Mouse (Mus musculus) forebrain, embryonic 14.5 days (tissue): ENCODE data around the gene Ddah2. TPM values are rescaled to one million over a fixed set of nuclear protein-coding genes. Genes with fewer than 3 reads are reported as not detected.

Experiments
- ATAC-seq: fragments of 200-750 bp; cut with Nextera tagmentation; 2 replicates; pipeline ENCODE4 v1.8.0; 2017; ENCODE audit warnings: mild to moderate bottlenecking, moderate library complexity
- DNase-seq: peaks from one replicate; pipeline ENCODE4 v3.0.0-alpha.2; 2015; ENCODE audit warnings: low spot score
- H3K27ac ChIP-seq: fragments of 300-500 bp; sonication (generic); 2 replicates; pipeline ENCODE4 v1.5.1; 2014; ENCODE audit warnings: low read depth, mild to moderate bottlenecking, control low read depth, low read length, moderate library complexity
- H3K27me3 ChIP-seq: fragments of 300-500 bp; sonication (generic); replicated peaks from 2 replicates; pipeline ENCODE4 v1.6.1; 2014; ENCODE audit warnings: low read length, control low read depth, mixed read lengths; ENCODE audit not compliant: control insufficient read depth, insufficient read depth
- H3K36me3 ChIP-seq: fragments of 300-500 bp; sonication (generic); 2 replicates; pipeline ENCODE4 v1.6.1; 2014; ENCODE audit warnings: low read length, control low read depth; ENCODE audit not compliant: control insufficient read depth, insufficient read depth
- H3K4me1 ChIP-seq: fragments of 300-500 bp; sonication (generic); 2 replicates; pipeline ENCODE4 v1.6.1; 2014; ENCODE audit warnings: antibody characterized with exemption, low read length, control low read depth; ENCODE audit not compliant: control insufficient read depth, insufficient read depth
- H3K4me2 ChIP-seq: fragments of 300-500 bp; sonication (generic); 2 replicates; pipeline ENCODE4 v1.6.1; 2014; ENCODE audit warnings: mild to moderate bottlenecking, control low read depth, low read length
- H3K4me3 ChIP-seq: fragments of 300-500 bp; sonication (generic); 2 replicates; pipeline ENCODE4 v1.5.1; 2014; ENCODE audit warnings: low read depth, low read length, control low read depth
- H3K9ac ChIP-seq: fragments of 300-500 bp; sonication (generic); 2 replicates; pipeline ENCODE4 v1.6.1; 2014; ENCODE audit warnings: mild to moderate bottlenecking, low read length, control low read depth, moderate library complexity
- H3K9me3 ChIP-seq: fragments of 300-500 bp; sonication (generic); replicated peaks from 2 replicates; pipeline ENCODE4 v1.6.1; 2016; ENCODE audit warnings: low read length, control low read depth, mixed read lengths; ENCODE audit not compliant: control insufficient read depth
- WGBS: fragments of 180-500 bp; shearing (Covaris S2); extraction: QIAGEN DNeasy Blood & Tissue Kit; methylation state at CpG from one replicate; pipeline ENCODE4 v1.1.7; 2014; 5-methylcytosine and 5-hydroxymethylcytosine counted together
- polyA plus RNA-seq: library from polyadenylated mRNA; unstranded; fragments of >200 nt; fragmentation: Nextera tagmentation; extraction: Ambion mirVana; gene quantifications from 2 replicates; pipeline ENCODE4 v1.2.1, GENCODE M21; 2014

Ddah2 gene
- polyA plus RNA-seq, 1 experiment from 2014 or later, result 661 TPM

DNA sequence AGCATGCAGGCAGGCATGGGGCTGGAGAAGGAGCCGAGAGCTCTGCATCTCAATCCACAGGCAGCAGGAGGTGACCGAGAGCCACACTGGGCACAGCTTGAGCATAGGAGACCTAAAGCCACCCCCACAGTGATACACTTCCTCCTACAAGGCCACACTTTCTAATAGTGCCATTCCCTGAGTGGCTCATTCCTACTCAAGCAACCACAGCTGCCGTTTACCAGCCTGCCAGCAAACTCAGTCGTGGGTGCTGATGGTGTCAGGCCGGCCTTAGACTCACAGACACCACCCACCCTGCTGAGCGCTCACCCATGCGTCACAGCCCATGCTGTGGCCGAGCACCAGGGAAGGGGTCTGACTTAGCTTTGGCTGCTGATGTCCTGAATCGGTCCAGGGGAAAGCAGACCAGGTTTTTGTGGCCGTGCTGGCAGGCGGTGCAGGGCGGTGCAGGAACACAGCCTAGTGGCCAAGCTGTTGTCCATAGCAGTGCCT, 38.4 kb downstream of the Ddah2 start:
- no peak overlapping the region for H3K27ac ChIP-seq
- no peak overlapping the region for H3K4me3 ChIP-seq
- DNase-seq (no peak), ATAC-seq (no peak)
- peaks cover 88% of the 10 kb centered on the region for H3K36me3 ChIP-seq
- no peak overlapping the region for H3K9ac ChIP-seq
- H3K4me2 ChIP-seq, result no peak overlapping the region
- 78% methylated on average over 12 of the region's 12 CpGs for WGBS
- no peaks in the 10 kb centered on the region for H3K4me1 ChIP-seq
- H3K9me3 ChIP-seq, result no peaks in the 10 kb centered on the region
- H3K27me3 ChIP-seq, result no peaks in the 10 kb centered on the region

DNA sequence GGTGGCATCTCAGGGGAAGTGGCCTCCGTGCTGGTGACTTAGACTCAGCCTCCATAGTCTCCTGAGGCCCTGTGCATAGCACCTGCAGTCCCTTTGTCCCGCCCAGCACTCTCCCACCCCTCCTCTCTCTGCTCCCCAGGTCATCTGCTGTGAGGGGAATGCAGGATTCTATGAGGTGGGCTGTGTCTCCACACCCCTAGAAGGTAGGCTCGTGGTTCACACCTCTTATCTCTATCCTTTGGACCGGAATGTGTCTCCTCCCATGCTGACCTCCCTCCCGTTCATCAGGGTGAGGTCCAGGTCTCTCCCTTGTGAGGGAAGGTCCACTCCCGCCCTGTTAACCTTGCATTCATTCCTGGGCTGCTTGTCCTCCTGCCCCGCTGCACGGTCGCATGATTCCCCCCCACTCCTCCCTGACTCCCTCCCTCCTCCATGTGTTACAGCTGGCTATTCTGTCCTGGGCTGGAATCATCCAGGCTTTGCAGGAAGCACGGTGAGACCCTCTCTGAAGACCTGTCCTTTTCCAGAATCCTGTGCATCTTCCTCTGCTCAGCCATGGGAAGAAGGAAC, 41.4 kb downstream of the Ddah2 start:
- no peaks in the 10 kb centered on the region for H3K27me3 ChIP-seq
- H3K4me1 ChIP-seq, result no peaks in the 10 kb centered on the region
- H3K27ac ChIP-seq, result no peak overlapping the region
- WGBS, result 75% methylated on average over 10 of the region's 10 CpGs
- peaks cover 83% of the 10 kb centered on the region for H3K36me3 ChIP-seq
- H3K4me2 ChIP-seq, result no peak overlapping the region
- H3K9ac ChIP-seq, result no peak overlapping the region
- H3K4me3 ChIP-seq, result no peak overlapping the region
- DNase-seq (no peak), ATAC-seq (no peak)
- H3K9me3 ChIP-seq, result no peaks in the 10 kb centered on the region

DNA sequence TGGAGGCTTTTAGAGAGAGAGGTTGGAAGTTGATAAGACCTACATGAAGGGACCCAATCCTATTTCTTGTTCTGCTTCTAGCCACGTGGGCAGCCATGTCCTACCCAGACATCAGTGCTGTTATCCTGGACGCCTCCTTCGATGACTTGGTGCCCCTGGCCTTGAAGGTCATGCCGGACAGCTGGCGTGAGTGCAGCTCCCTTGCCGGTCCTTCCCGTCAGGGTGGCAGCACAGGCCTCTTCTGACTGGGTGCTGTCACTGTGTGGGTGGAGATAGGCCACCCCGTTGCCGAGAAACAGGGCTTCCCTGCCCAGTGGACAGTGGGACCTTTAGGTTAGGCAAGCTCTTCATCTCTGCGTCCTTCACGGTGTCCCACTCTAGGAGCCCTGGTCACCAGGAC, 42.3 kb downstream of the Ddah2 start:
- Histone ChIP-seq H3K9ac (no peak overlapping the region), H3K27ac (no peak overlapping the region), H3K4me2 (no peak overlapping the region), H3K4me1 (no peaks in the 10 kb centered on the region), H3K27me3 (no peaks in the 10 kb centered on the region), H3K9me3 (no peaks in the 10 kb centered on the region), H3K4me3 (no peak overlapping the region), H3K36me3 (peaks cover 80% of the 10 kb centered on the region)
- ATAC-seq (no peak), DNase-seq (no peak)
- 93% methylated on average over 11 of the region's 11 CpGs for WGBS

DNA sequence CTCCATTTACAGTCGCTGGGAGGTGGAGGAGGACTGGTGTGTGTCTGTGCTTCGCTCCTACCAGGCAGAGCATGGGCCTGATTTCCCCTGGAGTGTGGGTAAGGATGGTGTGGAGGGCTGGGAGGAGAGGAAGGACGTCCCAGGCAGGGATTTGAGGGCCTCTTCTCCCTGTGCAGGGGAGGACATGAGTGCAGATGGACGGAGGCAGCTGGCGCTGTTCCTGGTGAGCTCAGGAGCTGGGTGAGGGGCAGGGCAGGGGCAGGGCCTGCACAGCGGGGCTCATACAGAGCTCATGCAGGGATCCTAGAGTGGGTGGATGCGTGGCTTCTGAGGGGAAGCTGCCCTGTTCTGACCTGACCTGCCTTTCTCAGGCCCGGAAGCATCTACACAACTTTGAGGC, 43.5 kb downstream of the Ddah2 start:
- no peak overlapping the region for H3K9ac ChIP-seq
- H3K9me3 ChIP-seq, result no peaks in the 10 kb centered on the region
- 81% methylated on average over 8 of the region's 8 CpGs for WGBS
- H3K27me3 ChIP-seq, result no peaks in the 10 kb centered on the region
- no peak overlapping the region for H3K4me3 ChIP-seq
- DNase-seq (no peak), ATAC-seq (no peak)
- no peak overlapping the region for H3K27ac ChIP-seq
- H3K36me3 ChIP-seq, result peaks cover 69% of the 10 kb centered on the region
- H3K4me1 ChIP-seq, result no peaks in the 10 kb centered on the region
- H3K4me2 ChIP-seq, result no peak overlapping the region

DNA sequence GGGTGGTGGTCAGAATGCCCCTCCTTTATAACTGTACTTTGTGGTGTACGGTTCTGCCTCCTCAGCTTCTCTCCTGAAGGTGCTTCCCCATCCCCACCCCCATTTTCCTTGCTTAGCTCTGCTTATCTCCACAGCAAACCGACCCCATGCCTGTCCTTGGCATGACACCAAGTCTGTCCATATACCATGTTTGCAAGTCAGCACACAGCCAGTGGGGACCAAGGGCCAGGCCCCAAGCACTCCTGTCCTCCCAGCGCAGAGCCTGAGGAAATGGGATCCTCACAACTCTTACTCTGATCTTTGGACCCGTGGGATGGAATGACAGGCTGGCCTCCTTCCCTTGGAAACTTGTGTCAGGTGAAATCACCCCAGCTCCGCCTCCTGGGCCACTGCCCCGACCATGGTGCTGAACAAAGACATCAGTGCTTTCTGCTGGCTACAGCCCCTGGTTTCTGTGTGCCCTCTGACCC, 44.4 kb downstream of the Ddah2 start:
- 73% methylated on average over 6 of the region's 6 CpGs for WGBS
- Histone ChIP-seq H3K9ac (no peak overlapping the region), H3K4me1 (no peaks in the 10 kb centered on the region), H3K4me2 (no peak overlapping the region), H3K27ac (no peak overlapping the region), H3K4me3 (no peak overlapping the region), H3K9me3 (no peaks in the 10 kb centered on the region), H3K36me3 (peaks cover 61% of the 10 kb centered on the region), H3K27me3 (no peaks in the 10 kb centered on the region)
- DNase-seq (no peak), ATAC-seq (no peak)

DNA sequence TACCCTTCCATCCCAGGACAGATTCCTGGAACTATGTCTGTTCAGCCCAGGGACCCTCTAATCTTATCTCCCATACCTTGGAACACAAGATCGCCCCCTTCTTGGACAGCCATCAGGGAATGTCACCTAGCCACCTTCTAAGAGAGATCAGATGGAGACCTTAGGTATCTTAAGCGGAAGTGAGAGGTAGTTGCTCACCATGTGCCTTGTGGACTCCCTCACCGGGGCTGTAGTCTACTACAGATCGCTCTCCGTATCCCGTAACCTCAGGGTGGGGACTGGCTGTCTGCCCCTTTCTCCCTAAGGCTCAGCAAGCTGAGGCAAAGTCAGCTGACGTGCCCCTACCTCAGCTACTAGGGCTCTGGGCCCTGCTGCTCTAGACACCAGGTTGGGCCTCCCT, 45.2 kb downstream of the Ddah2 start:
- WGBS, result 92% methylated on average over 7 of the region's 7 CpGs
- Histone ChIP-seq H3K4me2 (no peak overlapping the region), H3K4me1 (no peaks in the 10 kb centered on the region), H3K4me3 (no peak overlapping the region), H3K27ac (no peak overlapping the region), H3K27me3 (no peaks in the 10 kb centered on the region), H3K9me3 (no peaks in the 10 kb centered on the region), H3K9ac (no peak overlapping the region), H3K36me3 (peaks cover 53% of the 10 kb centered on the region)
- ATAC-seq (no peak), DNase-seq (no peak)

DNA sequence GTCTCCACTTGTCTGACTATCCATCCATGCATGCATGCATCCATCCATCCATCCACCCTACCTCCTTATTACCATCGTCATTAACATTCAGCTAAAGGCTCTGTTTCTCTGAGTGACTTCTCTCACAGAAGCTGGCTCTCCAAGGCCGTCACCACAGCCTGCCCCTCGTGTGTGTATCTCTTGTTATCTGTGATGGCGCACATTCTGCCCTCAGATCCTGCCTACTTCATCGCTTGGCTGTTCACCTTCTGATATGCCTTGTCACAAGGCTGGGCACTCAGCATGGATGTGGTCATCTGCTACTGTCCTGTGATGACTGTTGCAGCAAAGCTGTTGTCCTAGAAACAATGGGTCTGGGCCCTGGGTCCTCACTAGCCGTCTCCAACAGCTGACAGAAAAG, 45.9 kb downstream of the Ddah2 start:
- no peak for DNase-seq
- Histone ChIP-seq H3K9me3 (no peaks in the 10 kb centered on the region), H3K27me3 (no peaks in the 10 kb centered on the region), H3K4me2 (no peak overlapping the region), H3K9ac (no peak overlapping the region), H3K4me1 (no peaks in the 10 kb centered on the region), H3K4me3 (no peak overlapping the region), H3K36me3 (peaks cover 46% of the 10 kb centered on the region), H3K27ac (no peak overlapping the region)
- WGBS, result 78% methylated on average over 6 of the region's 6 CpGs
- no peak for ATAC-seq

DNA sequence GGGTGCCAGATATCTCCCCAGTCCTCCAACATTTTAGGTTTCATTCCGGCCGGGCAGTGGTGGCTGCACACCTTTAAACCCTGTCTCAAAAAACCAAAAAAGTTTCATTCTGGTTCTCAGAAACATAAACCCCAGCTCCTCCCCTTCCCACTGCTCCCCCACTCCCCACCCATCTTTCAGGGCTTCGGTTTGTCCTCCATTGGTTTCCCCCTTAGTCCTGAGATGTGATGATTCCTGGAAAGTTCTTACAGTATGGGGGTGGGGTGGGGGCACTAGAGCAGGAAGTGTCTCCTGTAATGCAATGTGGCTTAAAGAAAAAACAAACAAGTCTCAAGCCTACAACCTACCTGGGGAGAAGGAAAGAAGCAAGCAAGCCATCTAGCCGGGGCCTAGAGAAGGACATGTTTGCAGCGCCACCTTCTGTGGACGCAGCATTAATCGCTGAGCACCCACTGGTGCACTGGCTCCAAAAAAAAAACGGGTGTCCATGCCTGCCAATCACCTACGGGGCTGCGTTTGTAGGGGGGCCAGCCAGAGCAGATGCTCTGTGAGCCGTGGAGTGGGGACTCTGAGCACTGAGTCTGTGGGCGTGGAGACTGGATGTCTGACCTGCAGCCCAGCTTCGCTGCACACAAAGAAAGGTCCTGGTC, 47.0 kb downstream of the Ddah2 start:
- Histone ChIP-seq H3K4me1 (no peaks in the 10 kb centered on the region), H3K9me3 (no peaks in the 10 kb centered on the region), H3K4me2 (peak overlapping the region; percentile 28; the same call in 1 of the 2 replicates), H3K9ac (peak overlapping the region; percentile 48; the same call in 1 of the 2 replicates), H3K36me3 (peaks cover 35% of the 10 kb centered on the region), H3K27me3 (no peaks in the 10 kb centered on the region), H3K4me3 (no peak overlapping the region), H3K27ac (no peak overlapping the region)
- 0 out of 2 replicates have a peak, but pooled peaks have one; percentile 12 for ATAC-seq
- DNase-seq, result peak; percentile 61
- 23% methylated on average over 13 of the region's 13 CpGs for WGBS

DNA sequence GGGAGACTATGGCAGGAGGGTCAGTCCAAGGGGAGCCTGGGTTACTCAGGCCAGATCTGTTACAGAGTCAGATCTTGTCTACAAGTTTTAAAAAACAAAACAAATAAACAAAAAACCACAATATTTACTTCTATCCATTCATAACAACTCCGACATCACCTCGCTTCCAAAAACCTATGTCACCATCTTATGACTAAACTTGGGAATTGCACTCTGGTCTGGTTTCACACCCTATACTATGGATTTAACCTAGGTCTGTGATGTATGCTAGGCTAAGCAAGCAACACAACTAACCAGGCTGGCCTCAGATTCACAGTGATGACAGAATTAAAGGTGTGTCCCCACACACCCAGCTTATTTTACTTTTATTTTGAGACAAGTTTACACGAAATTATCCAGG, 47.7 kb downstream of the Ddah2 start:
- peaks cover 28% of the 10 kb centered on the region for H3K36me3 ChIP-seq
- ATAC-seq (no peak), DNase-seq (peak; percentile 43)
- no peaks in the 10 kb centered on the region for H3K27me3 ChIP-seq
- no peak overlapping the region for H3K4me3 ChIP-seq
- 66% methylated on average over 3 of the region's 3 CpGs for WGBS
- no peaks in the 10 kb centered on the region for H3K4me1 ChIP-seq
- peak overlapping the region; percentile 48; the same call in 1 of the 2 replicates for H3K9ac ChIP-seq
- no peak overlapping the region for H3K4me2 ChIP-seq
- no peak overlapping the region for H3K27ac ChIP-seq
- no peaks in the 10 kb centered on the region for H3K9me3 ChIP-seq
